Mouse (Mus musculus) midbrain, embryonic 11.5 days (tissue): ENCODE measurements at regions not wholly inside any gene's neighbourhood (a gene's known extent, or its start where the extent isn't known, plus 50 kb on each side); places are given as distances from the start of the nearest gene placed in this dataset.
"Not testable (repeated sequence)": the region's sequence is repeated elsewhere in the genome, so short reads cannot be mapped to it uniquely, and the experiment has no call there.

Experiments
- ATAC-seq: fragments of 200-750 bp; cut with Nextera tagmentation; 2 replicates; pipeline ENCODE4 v1.8.0; 2017; ENCODE audit warnings: moderate TSS enrichment, moderate library complexity; ENCODE audit not compliant: low FRiP score
- DNase-seq: peaks from one replicate; pipeline ENCODE4 v3.0.0; 2015; ENCODE audit warnings: low spot score; ENCODE audit errors: missing footprints
- H3K27ac ChIP-seq: fragments of 300-500 bp; sonication (generic); 2 replicates; pipeline ENCODE4 v1.5.1; 2014; ENCODE audit warnings: low read depth, low read length
- H3K27me3 ChIP-seq: fragments of 300-500 bp; sonication (generic); 2 replicates; pipeline ENCODE4 v1.6.1; 2014; ENCODE audit warnings: mild to moderate bottlenecking, low read length, moderate library complexity, mixed read lengths; ENCODE audit not compliant: control insufficient read depth, insufficient read depth
- H3K36me3 ChIP-seq: fragments of 300-500 bp; sonication (generic); 2 replicates; pipeline ENCODE4 v1.6.1; 2014; ENCODE audit warnings: mild to moderate bottlenecking, low read length, moderate library complexity, mixed read lengths; ENCODE audit not compliant: control insufficient read depth, insufficient read depth
- H3K4me1 ChIP-seq: fragments of 300-500 bp; sonication (generic); 2 replicates; pipeline ENCODE4 v1.6.1; 2014; ENCODE audit warnings: low read length; ENCODE audit not compliant: control insufficient read depth, insufficient read depth
- H3K4me2 ChIP-seq: fragments of 300-500 bp; sonication (generic); 2 replicates; pipeline ENCODE4 v1.6.1; 2014; ENCODE audit warnings: mild to moderate bottlenecking, moderate library complexity
- H3K4me3 ChIP-seq: fragments of 300-500 bp; sonication (generic); 2 replicates; pipeline ENCODE4 v1.5.1; 2014; ENCODE audit warnings: low read depth, low read length
- H3K9ac ChIP-seq: fragments of 300-500 bp; sonication (generic); 2 replicates; pipeline ENCODE4 v1.6.1; 2014; ENCODE audit warnings: low read length
- H3K9me3 ChIP-seq: fragments of 300-500 bp; sonication (generic); 2 replicates; pipeline ENCODE4 v1.6.1; 2016; ENCODE audit warnings: low read length; ENCODE audit not compliant: control insufficient read depth
- WGBS: fragments of 180-500 bp; shearing (Covaris S2); extraction: QIAGEN DNeasy Blood & Tissue Kit; methylation state at CpG from one replicate; pipeline ENCODE4 v1.1.7; 2014; 5-methylcytosine and 5-hydroxymethylcytosine counted together

DNA sequence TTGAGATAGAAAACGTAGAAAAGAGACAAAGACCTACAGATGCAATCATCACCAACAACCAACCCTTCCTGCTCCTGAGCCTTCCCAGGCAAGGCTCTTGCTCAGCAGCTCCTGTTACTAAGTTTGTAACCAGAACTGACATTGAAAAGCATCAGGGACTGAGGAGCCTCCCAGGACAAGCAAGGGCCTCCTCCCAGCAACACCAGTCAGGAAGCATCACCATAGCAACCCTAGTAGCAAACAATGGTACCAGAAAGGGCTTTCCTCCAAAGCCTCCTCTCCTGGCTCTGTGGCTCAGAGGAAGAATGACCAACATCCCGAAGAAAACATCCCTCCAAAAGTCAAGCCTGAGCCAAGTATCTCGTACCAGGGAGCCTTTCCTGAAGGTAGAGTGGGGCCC is 1621.0 kb upstream of the Gm8797 start:
- Histone ChIP-seq H3K4me3 (no peak overlapping the region), H3K4me2 (no peak overlapping the region)
- WGBS = 64% methylated on average over 3 of the region's 3 CpGs

DNA sequence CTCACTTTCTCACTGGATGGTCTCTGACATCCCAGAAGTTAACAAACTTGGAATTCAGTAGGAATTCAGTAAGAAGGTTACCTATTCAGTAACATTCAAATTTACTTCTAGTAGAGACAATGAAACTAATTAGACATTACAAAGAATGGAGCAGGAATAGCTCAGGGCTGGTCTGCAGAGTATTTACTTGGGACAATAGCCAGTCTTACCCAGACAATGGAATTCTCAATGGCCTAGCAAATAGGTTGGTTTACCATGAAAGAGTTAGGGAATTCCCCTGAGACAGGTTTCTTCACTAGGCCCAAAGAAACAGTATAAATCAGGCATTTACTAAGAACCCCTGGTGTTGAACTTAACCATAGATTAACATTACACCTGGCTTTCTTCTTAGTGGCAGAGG is 1612.6 kb upstream of the Gm8797 start:
- not testable (repeated sequence) for H3K27me3 ChIP-seq, H3K4me3 ChIP-seq, H3K36me3 ChIP-seq, H3K9ac ChIP-seq, H3K27ac ChIP-seq, DNase-seq, H3K9me3 ChIP-seq, H3K4me2 ChIP-seq, H3K4me1 ChIP-seq, ATAC-seq

More for the DNA sequence above, 1621.0 kb upstream of the Gm8797 start:
- DNase-seq = no peak
- Histone ChIP-seq H3K9me3 (no peaks in the 10 kb centered on the region), H3K4me1 (no peaks in the 10 kb centered on the region), H3K9ac (no peak overlapping the region), H3K27me3 (no peaks in the 10 kb centered on the region), H3K27ac (no peak overlapping the region), H3K36me3 (no peaks in the 10 kb centered on the region)
- peak; percentile 64; the same call in 1 of the 2 replicates for ATAC-seq

DNA sequence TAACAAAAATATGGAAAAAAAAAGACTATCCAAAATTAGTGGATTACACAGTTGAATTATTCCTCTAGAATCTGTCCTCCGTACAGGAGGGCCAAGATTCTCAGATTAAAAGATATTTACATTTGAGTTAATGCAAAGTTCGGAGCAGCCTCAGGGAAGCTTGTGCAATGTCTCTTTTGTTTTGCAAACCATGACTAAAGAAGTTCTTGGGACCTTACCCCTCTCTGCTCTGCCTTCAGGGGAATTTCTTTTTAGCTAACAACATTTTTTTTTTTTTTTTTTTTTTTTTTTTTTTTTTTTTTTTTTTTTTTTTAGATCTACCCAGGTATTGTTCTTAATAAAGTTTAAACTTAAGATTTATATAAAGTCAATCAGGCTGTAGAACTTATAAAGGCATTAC is 1603.6 kb upstream of the Gm8797 start:
- H3K9ac ChIP-seq = no peak overlapping the region
- no peak overlapping the region for H3K27ac ChIP-seq
- ATAC-seq = no peak

More for the DNA sequence above, 1603.6 kb upstream of the Gm8797 start:
- H3K4me2 ChIP-seq = no peak overlapping the region
- H3K36me3 ChIP-seq = no peaks in the 10 kb centered on the region
- no peaks in the 10 kb centered on the region for H3K4me1 ChIP-seq
- H3K4me3 ChIP-seq = no peak overlapping the region
- DNase-seq = no peak
- no peaks in the 10 kb centered on the region for H3K27me3 ChIP-seq
- WGBS = 88% methylated on average over 2 of the region's 2 CpGs
- no peaks in the 10 kb centered on the region for H3K9me3 ChIP-seq
